Mouse (Mus musculus): ENCODE data around the gene Hsd17b12.

Hsd17b12 gene

DNA sequence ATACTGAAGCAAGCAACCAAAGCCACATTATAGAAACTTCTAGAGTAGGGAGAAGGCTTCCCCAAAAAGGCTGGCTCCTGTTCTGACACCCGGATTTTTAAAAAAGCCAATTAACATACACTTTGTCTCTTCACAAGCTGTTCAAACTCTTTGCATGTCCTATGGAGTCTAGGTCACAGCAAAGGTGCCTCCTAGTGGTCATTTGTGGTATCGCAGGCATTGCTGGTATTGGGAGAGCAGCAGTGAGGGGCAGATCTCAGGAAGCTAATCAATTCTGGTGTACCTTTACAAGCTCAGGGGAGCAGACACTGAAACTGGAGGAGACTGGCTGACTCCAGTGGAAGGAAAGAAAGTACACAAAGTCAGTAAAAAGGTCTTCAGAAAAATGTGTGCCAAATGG lies 155.4 kb downstream of the Hsd17b12 start:
- DNase-seq (ENCODE audit: low read depth), result peak; percentile 87

DNA sequence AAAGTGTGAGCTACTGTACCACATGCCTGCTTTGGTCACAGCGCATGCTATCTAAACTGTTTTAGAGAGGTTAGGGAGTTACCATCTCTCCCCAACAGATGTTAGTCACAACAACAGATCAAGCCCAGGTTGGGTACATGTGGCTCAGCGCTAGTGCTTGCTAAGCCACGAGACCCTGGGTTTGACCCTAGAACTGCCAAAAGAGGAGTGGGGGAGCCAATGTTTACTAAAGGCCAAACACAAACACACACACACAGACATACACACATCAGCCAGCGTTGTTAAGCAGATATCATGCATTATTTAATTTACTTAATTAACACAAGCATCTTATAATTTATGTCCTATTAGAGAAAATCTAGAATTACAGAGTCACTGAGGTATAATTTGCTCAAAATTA lies 155.8 kb downstream of the Hsd17b12 start:
- no peak for DNase-seq (ENCODE audit: low read depth)

- no peak for DNase-seq (ENCODE audit: low read depth)
Measured at GRCm38 (mm10) chr2:94001411-94001810, 156.4 kb downstream of the Hsd17b12 start.

- no peak for DNase-seq (ENCODE audit: low read depth)
Measured at GRCm38 (mm10) chr2:93996254-93996653, 161.5 kb downstream of the Hsd17b12 start, which contains the start of gene Gm27027. Gm27027 (minus strand) TSS chr2:93996354.

DNA sequence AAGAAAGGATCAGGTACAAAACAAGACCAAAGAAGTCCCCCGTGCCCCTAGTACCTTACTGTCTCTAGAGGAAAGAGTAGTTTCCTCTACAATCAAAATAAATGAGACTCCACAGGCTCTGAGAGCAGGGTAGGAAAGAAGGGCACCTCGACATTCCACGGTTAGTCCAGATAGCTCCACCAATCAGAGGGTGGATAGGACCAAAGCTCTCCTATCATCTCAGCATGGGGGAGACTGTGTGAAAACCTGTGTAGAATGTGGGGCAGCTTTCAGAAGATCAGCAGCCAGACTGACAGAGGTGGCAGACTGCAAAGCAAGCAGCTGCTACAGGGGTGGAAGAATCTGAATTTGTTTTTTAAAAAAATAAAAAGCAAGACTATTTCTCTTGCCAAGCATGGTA lies 165.0 kb downstream of the Hsd17b12 start:
- no peak for DNase-seq (ENCODE audit: low read depth)

DNA sequence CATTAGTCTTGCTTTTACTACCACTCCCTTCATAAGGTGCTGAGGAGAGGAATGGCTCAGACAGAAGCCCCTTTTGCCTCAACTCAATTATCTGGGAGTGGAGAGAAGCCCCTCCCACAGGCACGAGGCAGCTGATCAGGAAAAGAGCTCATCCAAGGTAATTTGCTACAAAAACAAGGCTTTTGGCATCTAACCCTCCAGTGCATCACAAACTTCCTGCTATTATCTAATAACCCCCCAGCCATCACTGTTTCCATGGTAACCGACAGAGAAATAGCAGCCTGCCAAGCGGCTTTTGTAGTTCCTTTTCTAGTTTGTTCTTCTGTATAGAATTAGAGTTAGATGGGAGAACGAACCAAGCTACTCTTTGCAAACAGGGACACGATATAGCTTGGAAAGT lies 165.5 kb downstream of the Hsd17b12 start:
- DNase-seq (ENCODE audit: low read depth), result no peak

DNA sequence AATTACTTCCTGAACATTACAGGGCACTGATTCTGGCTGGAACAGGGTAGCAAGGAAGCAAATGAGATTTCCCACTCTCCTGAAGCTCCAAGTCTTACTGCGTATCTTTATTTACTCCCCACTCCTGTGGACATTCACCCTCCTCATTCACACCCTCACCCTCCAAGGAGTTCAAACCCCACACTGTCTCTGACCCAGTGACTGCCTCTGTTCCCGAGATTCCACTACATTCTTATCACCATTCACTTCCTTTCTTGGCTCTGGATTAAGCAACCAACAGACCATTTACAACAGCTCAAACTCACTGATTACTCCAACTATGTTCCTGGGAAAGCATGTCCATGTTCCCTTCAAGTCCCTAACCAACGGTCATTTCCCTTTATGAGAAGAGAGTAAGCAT lies 166.4 kb downstream of the Hsd17b12 start:
- DNase-seq (ENCODE audit: low read depth), result no peak

GRCm38 (mm10) chr2:93988440-93988839 lies 169.3 kb downstream of the Hsd17b12 start:
- DNase-seq (ENCODE audit: low read depth), result no peak

Data from induced T-regulatory cell, adult 2 months (primary cell).